Mouse (Mus musculus) brain, embryonic 14.5 days (tissue): ENCODE data around the gene Vamp1.

ENCODE experiments used
- CTCF ChIP-seq: fragments of 200-500 bp; IDR thresholded peaks from 2 replicates; pipeline ENCODE4 v1.5.1; 2012; ENCODE audit warnings: inconsistent platforms, mild to moderate bottlenecking, moderate library complexity, borderline replicate concordance; ENCODE audit not compliant: insufficient read depth, insufficient read length; ENCODE audit errors: extremely low read depth
- POLR2A ChIP-seq: fragments of 200-500 bp; IDR thresholded peaks from 2 replicates; pipeline ENCODE4 v1.6.1; 2012; ENCODE audit warnings: mild to moderate bottlenecking, inconsistent platforms, borderline replicate concordance; ENCODE audit not compliant: poor library complexity, insufficient read depth, insufficient read length, severe bottlenecking; ENCODE audit errors: extremely low read depth

DNA sequence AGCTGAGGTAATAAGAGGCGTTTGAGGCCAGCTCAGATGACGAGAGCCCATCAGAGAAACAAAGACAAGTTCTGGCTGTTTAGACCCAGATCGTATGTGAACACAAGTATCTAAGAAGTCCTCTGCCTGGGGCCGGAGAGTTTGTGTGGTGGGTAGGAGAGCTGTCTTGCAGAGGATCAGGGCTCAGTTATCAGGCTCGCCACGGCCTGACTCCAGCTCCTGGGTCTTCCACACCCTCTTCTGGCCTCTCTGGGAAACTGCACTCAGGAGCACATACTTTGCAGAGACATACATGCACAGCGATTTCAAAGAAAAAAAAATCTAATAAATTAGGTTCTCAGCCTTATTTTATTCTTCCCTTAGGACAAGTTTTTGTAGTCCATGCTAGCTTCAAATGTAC lies 69.4 kb downstream of the Vamp1 start:
- TF ChIP-seq CTCF = no peak
- no peak for TF ChIP-seq POLR2A
